Mouse (Mus musculus): ENCODE data around the gene Mrps25. TPM values are rescaled to one million over a fixed set of nuclear protein-coding genes. Genes with fewer than 3 reads are reported as not detected.

Gene Mrps25
- polyA plus RNA-seq (2014; fragmentation: Illumina TruSeq; extraction: RNeasy Lipid Tissue Mini Kit (QIAGEN cat#74804); ENCODE audit: low read depth, low replicate concordance) = 6.2 TPM

GRCm38 (mm10) chr6:92183621-92184131 lies at the start of gene Mrps25:
Mrps25 (minus strand) TSS chr6:92184033.

GRCm38 (mm10) chr6:92214773-92215449 lies 31.1 kb upstream of the Mrps25 start, which contains the start of gene Rbsn:
Rbsn (minus strand) TSS chr6:92214925.

Other genes starting within 250 kb of the Mrps25 start
- gene Fgd5, start 205.2 kb downstream of the Mrps25 start, polyA plus RNA-seq (2014; fragmentation: Illumina TruSeq; extraction: RNeasy Lipid Tissue Mini Kit (QIAGEN cat#74804); ENCODE audit: low read depth, low replicate concordance) = 1.2 TPM
- gene Nr2c2, start 92.6 kb downstream of the Mrps25 start, polyA plus RNA-seq (2014; fragmentation: Illumina TruSeq; extraction: RNeasy Lipid Tissue Mini Kit (QIAGEN cat#74804); ENCODE audit: low read depth, low replicate concordance) = 52.5 TPM
- 9.5 TPM for gene Rbsn, start 30.9 kb upstream of the Mrps25 start, polyA plus RNA-seq (2014; fragmentation: Illumina TruSeq; extraction: RNeasy Lipid Tissue Mini Kit (QIAGEN cat#74804); ENCODE audit: low read depth, low replicate concordance)
- 1.3 TPM for gene Trh, start 60.6 kb upstream of the Mrps25 start, polyA plus RNA-seq (2014; fragmentation: Illumina TruSeq; extraction: RNeasy Lipid Tissue Mini Kit (QIAGEN cat#74804); ENCODE audit: low read depth, low replicate concordance)